Mouse (Mus musculus): ENCODE data around the gene Zbtb17.

Zbtb17 gene

DNA sequence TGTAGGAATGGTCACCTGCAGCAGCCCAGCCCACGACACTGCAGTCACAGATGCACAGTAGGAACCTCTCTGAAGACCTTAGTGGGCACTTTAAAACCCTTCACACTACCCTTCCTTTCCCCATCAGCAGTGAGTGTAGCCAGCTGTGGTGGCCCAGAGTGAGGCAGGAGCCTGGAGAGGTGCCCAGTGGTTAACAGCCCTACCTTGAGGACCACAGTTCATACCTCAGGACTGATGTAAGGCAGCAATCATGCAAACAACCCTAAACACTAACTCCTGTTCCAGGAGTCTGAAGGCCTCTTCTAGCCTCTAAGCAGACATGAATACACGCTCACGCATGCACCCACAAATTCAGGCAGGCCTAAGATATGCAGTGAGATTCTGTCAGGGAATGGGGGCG, 60.0 kb downstream of the Zbtb17 start:
- DNase-seq = no peak

DNA sequence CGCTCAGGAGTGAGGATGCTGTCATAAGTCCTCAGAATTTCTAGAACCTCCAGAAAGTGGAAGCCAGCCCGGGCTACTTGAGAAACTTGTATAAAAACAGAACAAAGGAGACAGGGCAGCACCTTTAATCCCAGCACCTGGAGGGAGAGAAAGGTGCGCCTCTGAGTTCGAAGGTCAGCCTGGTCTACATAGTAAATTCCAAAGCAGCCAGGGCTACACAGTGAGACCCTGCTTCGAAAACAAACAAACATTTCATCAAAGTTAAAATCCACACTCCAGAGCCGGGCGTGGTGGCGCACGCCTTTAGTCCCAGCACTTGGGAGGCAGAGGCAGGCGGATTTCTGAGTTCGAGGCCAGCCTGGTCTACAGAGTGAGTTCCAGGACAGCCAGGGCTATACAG, 61.4 kb downstream of the Zbtb17 start:
- no peak for DNase-seq

DNA sequence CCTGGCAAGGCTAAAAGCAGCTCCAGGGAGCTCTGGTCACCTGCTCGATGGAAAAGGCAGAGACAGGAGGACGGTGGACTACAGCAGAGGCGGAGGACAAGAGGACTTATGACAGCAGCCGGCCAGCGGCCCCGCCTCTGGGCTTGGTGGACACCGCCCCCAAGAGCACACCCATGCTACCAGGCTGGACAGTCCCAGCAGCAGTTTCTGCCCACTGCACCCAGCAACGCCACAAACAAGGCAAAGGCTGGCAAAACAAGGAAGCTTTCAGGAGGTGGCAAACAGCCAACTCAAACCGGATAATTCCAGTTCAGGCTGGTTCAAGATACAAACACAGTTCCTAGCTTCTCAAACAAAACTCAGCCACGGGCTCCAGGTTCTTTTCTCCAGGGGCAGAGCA, 61.9 kb downstream of the Zbtb17 start:
- peak; percentile 88 for DNase-seq

DNA sequence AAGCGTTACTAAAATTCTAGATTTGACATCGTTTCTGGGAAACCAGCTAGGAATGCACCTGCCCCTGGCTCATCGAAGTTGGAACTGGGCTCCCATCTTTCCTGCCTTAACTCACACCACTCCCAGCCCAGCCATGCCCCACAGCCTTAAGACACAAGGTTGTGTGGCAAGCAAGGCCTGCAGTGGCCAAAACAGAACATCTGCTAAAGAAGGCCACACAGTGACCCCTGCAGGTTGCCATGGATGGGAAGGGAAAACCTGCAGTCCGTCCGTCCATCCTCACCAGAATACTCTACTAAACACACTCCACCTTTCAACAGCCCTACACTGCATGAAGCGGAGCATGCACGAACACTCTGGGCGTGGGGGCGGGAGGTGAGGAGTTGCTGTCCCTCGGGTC, 62.4 kb downstream of the Zbtb17 start:
- no peak for DNase-seq

DNA sequence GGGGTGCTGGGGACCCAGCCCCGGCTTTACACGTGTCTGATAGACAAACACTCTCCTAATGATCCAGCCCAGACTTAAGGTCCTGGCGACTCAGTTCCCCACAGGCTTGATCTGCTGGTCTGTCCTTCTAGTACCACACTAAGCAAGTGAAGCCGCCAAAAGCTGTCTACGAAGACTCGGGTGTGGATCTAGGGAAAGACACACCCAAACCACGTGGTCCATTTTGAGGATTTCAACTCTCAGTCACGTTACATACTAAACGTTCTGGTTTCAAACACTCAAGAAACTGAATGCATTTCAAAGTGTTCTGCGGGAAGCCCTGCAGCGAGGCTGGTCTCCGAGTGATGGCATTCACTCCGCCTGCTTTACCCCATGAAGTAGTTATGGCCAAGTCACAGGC, 66.0 kb downstream of the Zbtb17 start:
- no peak for DNase-seq

DNA sequence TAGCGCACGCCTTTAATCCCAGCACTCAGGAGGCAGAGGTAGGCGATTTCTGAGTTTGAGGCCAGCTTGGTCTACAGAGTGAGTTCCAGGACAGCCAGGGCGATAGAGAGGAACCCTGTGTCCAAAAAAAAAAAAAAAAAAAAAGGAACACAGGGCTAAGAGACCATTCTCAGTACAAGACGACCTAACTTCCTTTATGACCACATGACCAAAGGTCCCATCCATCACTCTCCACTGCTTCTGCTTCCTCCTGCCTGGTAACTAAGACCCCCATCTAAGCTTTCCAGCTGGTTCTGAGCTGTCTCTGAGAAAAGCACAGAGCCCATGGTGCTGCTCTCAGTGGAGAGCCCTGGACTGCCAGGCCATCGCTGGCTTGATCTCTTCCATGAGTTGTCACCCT, 67.7 kb downstream of the Zbtb17 start:
- DNase-seq = no peak

DNA sequence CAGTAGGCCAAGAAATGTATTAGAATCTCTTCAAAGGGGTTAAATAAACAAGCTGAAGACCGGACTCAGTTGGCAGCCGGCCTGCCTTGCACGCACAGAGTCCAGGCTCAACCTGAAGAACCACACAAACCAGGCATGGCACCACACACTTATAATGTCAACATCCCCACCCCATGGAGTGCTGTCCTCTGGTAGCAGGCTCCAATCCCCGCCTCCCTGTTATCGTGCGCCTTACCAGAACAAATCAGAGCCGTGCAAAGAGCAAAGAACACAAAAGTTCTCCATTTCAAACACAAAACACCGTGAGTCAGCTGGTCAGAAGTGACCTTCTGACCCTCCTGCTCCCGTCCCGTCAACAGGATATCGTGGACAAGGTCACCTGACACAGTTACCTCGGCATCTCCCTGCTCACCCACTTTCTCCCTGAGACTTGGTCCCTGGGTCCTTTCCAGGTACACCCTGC, 69.8 kb downstream of the Zbtb17 start:
- DNase-seq = no peak
